Mouse (Mus musculus): ENCODE data around the gene Ykt6. TPM values are rescaled to one million over a fixed set of nuclear protein-coding genes. Genes with fewer than 3 reads are reported as not detected.

The Ykt6 gene
- polyA plus RNA-seq, 1 experiment = not detected

DNA sequence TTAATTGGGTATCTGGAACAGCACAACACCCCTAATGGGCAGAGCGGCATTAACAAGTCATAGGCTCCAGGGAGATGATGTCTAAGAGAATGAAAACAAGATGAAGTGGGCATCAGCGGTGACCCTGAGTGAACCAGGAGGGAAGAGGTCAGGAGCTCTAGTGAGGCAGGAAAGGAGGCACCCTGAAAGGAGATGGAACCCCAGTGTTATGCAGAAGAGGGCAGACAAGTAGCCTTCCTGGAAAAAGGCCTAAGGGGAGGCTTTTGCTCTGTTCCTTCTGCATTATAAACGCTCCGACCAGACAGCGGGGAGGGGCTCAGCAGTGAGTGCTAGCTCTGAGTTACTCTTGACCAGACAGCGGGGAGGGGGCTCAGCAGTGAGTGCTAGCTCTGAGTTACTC, 12.5 kb upstream of the Ykt6 start:
- Histone ChIP-seq H3K27ac (ENCODE audit: insufficient read depth, low read depth, low read length) (no peak overlapping the region), H3K4me1 (ENCODE audit: control insufficient read depth, insufficient read depth, low read length) (no peaks in the 10 kb centered on the region), H3K4me3 (ENCODE audit: insufficient read depth, low read depth, low read length) (no peak overlapping the region)
- 54% methylated on average over 6 of the region's 6 CpGs for WGBS
- TF ChIP-seq CTCF (IDR thresholded peaks at IDR 0.05; ENCODE audit: insufficient read depth, low read depth, low read length) (no peak), POLR2A (IDR thresholded peaks at IDR 0.05; ENCODE audit: insufficient read depth, low read depth, low read length) (no peak)

DNA sequence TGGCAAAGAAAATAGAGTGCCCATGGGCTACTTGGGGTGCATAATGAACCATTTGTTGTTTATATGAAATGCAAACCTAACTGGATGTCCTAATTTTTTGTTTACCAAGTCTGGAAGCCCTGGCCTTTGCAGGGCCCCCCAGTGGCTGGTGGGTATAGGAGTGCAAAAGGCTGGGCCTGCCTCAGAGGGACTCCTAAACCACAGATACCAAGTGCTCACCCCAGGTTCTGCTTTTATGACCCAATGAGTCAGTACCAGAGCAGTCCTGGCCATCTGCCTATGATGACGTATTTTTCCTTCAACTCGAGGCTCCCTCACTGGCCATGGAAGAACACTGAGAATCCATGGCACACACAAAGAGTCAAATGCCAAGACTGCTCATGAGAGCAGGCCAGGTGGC, 10.4 kb upstream of the Ykt6 start:
- no peak overlapping the region for H3K27ac ChIP-seq (ENCODE audit: insufficient read depth, low read depth, low read length)
- WGBS = 68% methylated on average over 2 of the region's 2 CpGs
- TF ChIP-seq CTCF (IDR thresholded peaks at IDR 0.05; ENCODE audit: insufficient read depth, low read depth, low read length) (no peak), POLR2A (IDR thresholded peaks at IDR 0.05; ENCODE audit: insufficient read depth, low read depth, low read length) (no peak)
- H3K4me3 ChIP-seq (ENCODE audit: insufficient read depth, low read depth, low read length) = no peak overlapping the region
- no peaks in the 10 kb centered on the region for H3K4me1 ChIP-seq (ENCODE audit: control insufficient read depth, insufficient read depth, low read length)

GRCm38 (mm10) chr11:5947796-5948195, 7.7 kb upstream of the Ykt6 start:
- TF ChIP-seq CTCF (IDR thresholded peaks at IDR 0.05; ENCODE audit: insufficient read depth, low read depth, low read length) = no peak
- no peak for TF ChIP-seq POLR2A (IDR thresholded peaks at IDR 0.05; ENCODE audit: insufficient read depth, low read depth, low read length)
- H3K4me1 ChIP-seq (ENCODE audit: control insufficient read depth, insufficient read depth, low read length) = no peaks in the 10 kb centered on the region
- WGBS = 72% methylated on average over 4 of the region's 4 CpGs

DNA sequence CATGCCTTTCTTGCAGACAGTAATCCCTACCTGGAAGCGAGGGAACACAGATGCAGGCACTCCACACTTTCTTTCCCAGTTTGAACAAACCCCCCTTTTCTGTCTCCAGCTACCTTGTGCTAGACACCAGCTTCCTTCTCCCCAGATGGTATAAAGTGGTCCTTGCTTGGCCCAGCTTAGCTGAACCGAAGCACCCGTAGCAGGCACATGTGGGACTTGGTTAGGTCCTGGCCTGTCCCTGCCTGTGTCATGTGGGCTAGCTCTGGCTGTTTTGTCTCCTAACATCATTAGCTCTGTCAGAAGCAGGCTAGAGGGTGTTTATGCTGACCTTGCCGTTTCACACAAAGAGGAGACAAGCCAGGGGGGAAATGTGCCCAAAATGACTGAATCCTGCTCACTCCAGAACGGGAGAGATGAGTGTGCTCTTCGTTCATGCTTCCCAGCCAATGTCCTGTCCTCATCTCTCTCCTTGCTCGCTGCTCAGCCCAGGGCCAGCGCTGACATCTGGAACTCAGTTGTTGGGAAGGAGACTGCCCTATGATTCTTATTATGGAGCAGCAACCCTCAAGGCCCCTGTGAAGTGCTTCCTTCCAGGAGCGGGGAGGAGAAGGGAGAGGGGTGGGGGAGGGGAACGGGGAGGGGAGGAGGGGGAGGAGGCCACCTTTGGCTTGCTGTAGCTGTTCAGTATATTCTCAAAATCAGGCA, 6.8 kb upstream of the Ykt6 start:
- H3K4me3 ChIP-seq (ENCODE audit: insufficient read depth, low read depth, low read length) = no peak overlapping the region
- 64% methylated on average over 10 of the region's 10 CpGs for WGBS
- TF ChIP-seq CTCF (IDR thresholded peaks at IDR 0.05; ENCODE audit: insufficient read depth, low read depth, low read length) (no peak), POLR2A (IDR thresholded peaks at IDR 0.05; ENCODE audit: insufficient read depth, low read depth, low read length) (no peak)
- no peaks in the 10 kb centered on the region for H3K4me1 ChIP-seq (ENCODE audit: control insufficient read depth, insufficient read depth, low read length)
- no peak overlapping the region for H3K27ac ChIP-seq (ENCODE audit: insufficient read depth, low read depth, low read length)

More at GRCm38 (mm10) chr11:5947796-5948195, 7.7 kb upstream of the Ykt6 start:
- H3K4me3 ChIP-seq (ENCODE audit: insufficient read depth, low read depth, low read length) = no peak overlapping the region
- H3K27ac ChIP-seq (ENCODE audit: insufficient read depth, low read depth, low read length) = no peak overlapping the region

- no peak within 1 kb of the TSS for H3K27ac ChIP-seq (ENCODE audit: insufficient read depth, low read depth, low read length)
- H3K4me1 ChIP-seq (ENCODE audit: control insufficient read depth, insufficient read depth, low read length) = no peaks in the 10 kb centered on the region
- H3K4me3 ChIP-seq (ENCODE audit: insufficient read depth, low read depth, low read length) = no peak within 1 kb of the TSS
- TF ChIP-seq POLR2A (IDR thresholded peaks at IDR 0.05; ENCODE audit: insufficient read depth, low read depth, low read length) (no peak), CTCF (IDR thresholded peaks at IDR 0.05; ENCODE audit: insufficient read depth, low read depth, low read length) (no peak)
- WGBS = 60% methylated on average over 8 of the region's 8 CpGs
Observed at GRCm38 (mm10) chr11:5949586-5950352, 5.7 kb upstream of the Ykt6 start, which contains the start of gene Gck. TSS of gene Gck (minus strand) at chr11:5950081.

GRCm38 (mm10) chr11:5952501-5952900, 3.0 kb upstream of the Ykt6 start:
- Histone ChIP-seq H3K27ac (ENCODE audit: insufficient read depth, low read depth, low read length) (no peak overlapping the region), H3K4me3 (ENCODE audit: insufficient read depth, low read depth, low read length) (no peak overlapping the region), H3K4me1 (ENCODE audit: control insufficient read depth, insufficient read depth, low read length) (peaks cover 5% of the 10 kb centered on the region)
- WGBS = 83% methylated on average over 5 of the region's 5 CpGs
- TF ChIP-seq POLR2A (IDR thresholded peaks at IDR 0.05; ENCODE audit: insufficient read depth, low read depth, low read length) (no peak), CTCF (IDR thresholded peaks at IDR 0.05; ENCODE audit: insufficient read depth, low read depth, low read length) (no peak)

- Histone ChIP-seq H3K4me3 (ENCODE audit: insufficient read depth, low read depth, low read length) (no peak overlapping the region), H3K4me1 (ENCODE audit: control insufficient read depth, insufficient read depth, low read length) (peaks cover 6% of the 10 kb centered on the region), H3K27ac (ENCODE audit: insufficient read depth, low read depth, low read length) (no peak overlapping the region)
- 31% methylated on average over 8 of the region's 8 CpGs for WGBS
- TF ChIP-seq CTCF (IDR thresholded peaks at IDR 0.05; ENCODE audit: insufficient read depth, low read depth, low read length) (no peak), POLR2A (IDR thresholded peaks at IDR 0.05; ENCODE audit: insufficient read depth, low read depth, low read length) (no peak)
Observed at GRCm38 (mm10) chr11:5953130-5953765, 2.2 kb upstream of the Ykt6 start.

DNA sequence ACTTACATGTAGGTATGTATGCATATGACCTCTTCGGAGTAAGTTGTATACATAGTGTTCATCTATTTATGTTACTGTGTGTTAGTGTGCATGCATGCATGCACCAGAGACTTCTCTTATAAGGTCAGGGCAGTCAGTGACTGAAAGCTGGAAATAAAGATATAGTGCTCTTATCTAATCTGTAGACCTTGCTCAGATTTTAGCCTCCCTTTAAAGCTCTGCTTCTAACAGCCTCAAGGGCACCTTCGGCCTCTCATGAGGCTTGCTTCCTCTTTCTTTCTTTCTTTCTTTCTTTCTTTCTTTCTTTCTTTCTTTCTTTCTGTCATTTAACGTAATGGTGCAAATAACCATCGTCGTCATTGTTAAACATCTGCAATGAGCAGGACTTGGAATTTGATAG, 1.1 kb upstream of the Ykt6 start:
- H3K4me3 ChIP-seq (ENCODE audit: insufficient read depth, low read depth, low read length) = no peak overlapping the region
- peaks cover 6% of the 10 kb centered on the region for H3K4me1 ChIP-seq (ENCODE audit: control insufficient read depth, insufficient read depth, low read length)
- WGBS = 79% methylated on average over 5 of the region's 5 CpGs
- no peak overlapping the region for H3K27ac ChIP-seq (ENCODE audit: insufficient read depth, low read depth, low read length)
- no peak for TF ChIP-seq CTCF (IDR thresholded peaks at IDR 0.05; ENCODE audit: insufficient read depth, low read depth, low read length)
- TF ChIP-seq POLR2A (IDR thresholded peaks at IDR 0.05; ENCODE audit: insufficient read depth, low read depth, low read length) = no peak
